Mouse (Mus musculus) myocyte (in vitro differentiated cells): ENCODE results near the gene Rrp12. TPM values are rescaled to one million over a fixed set of nuclear protein-coding genes. Genes with fewer than 3 reads are reported as not detected.

Experiments used
- H3K27me3 ChIP-seq: one replicate; pipeline ENCODE4 v1.6.1; 2011; ENCODE audit not compliant: control insufficient read depth, insufficient read depth, insufficient read length
- H3K36me3 ChIP-seq: one replicate; pipeline ENCODE4 v1.6.1; 2011; ENCODE audit not compliant: control insufficient read depth, insufficient read depth
- H3K4me2 ChIP-seq: one replicate; pipeline ENCODE4 v1.6.1; 2011; ENCODE audit warnings: low read depth, control low read depth
- H3K4me3 ChIP-seq: one replicate; pipeline ENCODE4 v1.5.1; 2011; ENCODE audit warnings: mild to moderate bottlenecking, control low read depth, moderate library complexity
- H3K79me2 ChIP-seq: one replicate; pipeline ENCODE4 v1.6.1; 2011; ENCODE audit not compliant: control insufficient read depth, insufficient read depth
- H3ac ChIP-seq: one replicate; pipeline ENCODE4 v1.6.1; 2011; ENCODE audit not compliant: control insufficient read depth, insufficient read length
- CEBPB ChIP-seq: IDR thresholded peaks from 2 replicates; pipeline ENCODE4 v1.6.1; 2011; ENCODE audit warnings: mild to moderate bottlenecking, moderate library complexity; ENCODE audit not compliant: poor library complexity, insufficient read depth, severe bottlenecking
- E2F4 ChIP-seq: IDR thresholded peaks from one replicate; pipeline ENCODE4 v1.6.1; 2011; ENCODE audit warnings: mild to moderate bottlenecking, control low read depth, moderate library complexity; ENCODE audit not compliant: insufficient read depth
- MAX ChIP-seq: IDR thresholded peaks from one replicate; pipeline ENCODE4 v1.6.1; 2011; ENCODE audit warnings: low read depth, mild to moderate bottlenecking, control low read depth
- MYOD1 ChIP-seq, 3 experiments: IDR thresholded peaks; one replicate each; pipeline ENCODE4 v1.6.1; 2011; ENCODE audit warnings: control low read depth in 2 of 3, low read depth in 2 of 3, mild to moderate bottlenecking in 2 of 3, moderate library complexity in 1 of 3; ENCODE audit not compliant: insufficient read length in 2 of 3, control insufficient read depth in 1 of 3
- MYOG ChIP-seq, 3 experiments: IDR thresholded peaks; one replicate each; pipeline ENCODE4 v1.6.1; 2011; ENCODE audit warnings: control low read depth in 2 of 3, low read depth in 2 of 3, mild to moderate bottlenecking in 2 of 3; ENCODE audit not compliant: insufficient read length in 2 of 3, control insufficient read depth in 1 of 3, insufficient read depth in 1 of 3
- POLR2A ChIP-seq: IDR thresholded peaks from one replicate; pipeline ENCODE4 v1.6.1; 2011; ENCODE audit warnings: low read depth, mild to moderate bottlenecking, control low read depth, moderate library complexity; ENCODE audit not compliant: insufficient read length
- POLR2AphosphoS2 ChIP-seq: IDR thresholded peaks from one replicate; pipeline ENCODE4 v1.6.1; 2011; ENCODE audit warnings: low read depth, control low read depth; ENCODE audit not compliant: insufficient read length
- REST ChIP-seq: IDR thresholded peaks from one replicate; pipeline ENCODE4 v1.6.1; 2011; ENCODE audit warnings: mild to moderate bottlenecking, control low read depth, moderate library complexity; ENCODE audit not compliant: insufficient read depth, insufficient read length
- SRF ChIP-seq: IDR thresholded peaks from one replicate; pipeline ENCODE4 v1.6.1; 2011; ENCODE audit warnings: low read depth; ENCODE audit not compliant: control insufficient read depth, insufficient read length
- TCF12 ChIP-seq: IDR thresholded peaks from one replicate; pipeline ENCODE4 v1.6.1; 2011; ENCODE audit warnings: mild to moderate bottlenecking, control low read depth; ENCODE audit not compliant: poor library complexity, insufficient read depth, severe bottlenecking
- TCF3 ChIP-seq: IDR thresholded peaks from one replicate; pipeline ENCODE4 v1.6.1; 2011; ENCODE audit warnings: low read depth, control low read depth; ENCODE audit not compliant: insufficient read length
- USF1 ChIP-seq: IDR thresholded peaks from one replicate; pipeline ENCODE4 v1.6.1; 2011; ENCODE audit warnings: low read depth, mild to moderate bottlenecking, control low read depth, moderate library complexity
- polyA plus RNA-seq: library from polyadenylated mRNA; unstranded; fragments of >200 nt; fragmentation: generic; extraction: Trizol; gene quantifications from one replicate; pipeline ENCODE4 v1.2.1, GENCODE M21; 2012; ENCODE audit warnings: missing spikeins

Rrp12 gene
- polyA plus RNA-seq, 1 experiment: 45.4 TPM

DNA sequence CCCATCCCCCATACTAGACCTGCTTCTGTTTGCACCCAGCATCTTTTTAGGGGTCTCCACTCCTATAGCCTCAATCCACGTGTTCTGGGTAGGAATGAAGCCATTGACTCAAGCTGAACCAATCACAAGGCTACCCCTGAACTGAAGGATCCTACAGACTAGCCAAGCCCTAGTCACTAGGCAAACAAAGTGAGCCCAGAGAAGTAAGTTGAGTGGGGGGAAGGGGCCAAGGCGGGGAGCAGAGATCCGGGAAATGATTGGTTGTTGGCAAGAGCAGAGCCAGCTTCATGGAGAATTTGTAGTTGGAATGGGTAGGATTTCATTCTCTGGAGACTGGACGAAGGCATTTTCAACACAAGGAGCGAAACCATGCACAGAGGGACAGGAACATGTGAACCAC, 79.1 kb downstream of the Rrp12 start:
- Histone ChIP-seq H3K27me3 (peaks cover 35% of the 10 kb centered on the region), H3K36me3 (no peaks in the 10 kb centered on the region), H3K4me3 (no peak overlapping the region), H3K4me2 (peak overlapping the region; percentile 30), H3K79me2 (no peaks in the 10 kb centered on the region), H3ac (no peak overlapping the region)
- TF ChIP-seq TCF12 (no peak), USF1 (no peak), REST (no peak), MYOD1 (IDR thresholded peaks at IDR 0.05; ENCODE audit: control insufficient read depth in 1 of 3, insufficient read length in 2 of 3, low read depth in 2 of 3) (no peak), POLR2A (no peak), POLR2AphosphoS2 (no peak), TCF3 (no peak), E2F4 (no peak), CEBPB (no peak), MYOG (IDR thresholded peaks at IDR 0.05; ENCODE audit: control insufficient read depth in 1 of 3, insufficient read depth in 1 of 3, insufficient read length in 2 of 3, low read depth in 2 of 3) (no peak), SRF (no peak), MAX (no peak)

DNA sequence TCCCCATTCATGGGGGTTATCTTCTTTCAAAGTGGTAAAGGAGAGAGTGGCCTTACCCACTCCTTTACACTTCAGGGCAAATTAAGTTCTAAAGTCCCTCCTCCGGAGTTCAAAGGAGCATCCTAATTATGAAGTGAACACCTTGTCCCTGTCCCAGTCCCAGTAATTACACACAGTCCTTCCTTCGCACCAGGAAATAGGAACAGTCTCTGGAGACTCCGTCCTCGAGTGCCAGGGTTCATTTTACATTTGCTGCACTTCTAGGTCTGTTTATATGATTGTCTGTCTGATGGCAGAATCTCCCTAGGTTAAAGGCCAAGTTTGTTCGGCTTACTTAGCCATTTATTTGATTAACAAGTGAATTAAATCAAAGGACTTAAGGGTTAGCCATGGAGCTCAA, 79.6 kb downstream of the Rrp12 start:
- Histone ChIP-seq H3K27me3 (peaks cover 34% of the 10 kb centered on the region), H3K36me3 (no peaks in the 10 kb centered on the region), H3ac (no peak overlapping the region), H3K4me2 (no peak overlapping the region), H3K79me2 (no peaks in the 10 kb centered on the region), H3K4me3 (no peak overlapping the region)
- no peak for TF ChIP-seq MYOG (IDR thresholded peaks at IDR 0.05; ENCODE audit: control insufficient read depth in 1 of 3, insufficient read depth in 1 of 3, insufficient read length in 2 of 3, low read depth in 2 of 3)

DNA sequence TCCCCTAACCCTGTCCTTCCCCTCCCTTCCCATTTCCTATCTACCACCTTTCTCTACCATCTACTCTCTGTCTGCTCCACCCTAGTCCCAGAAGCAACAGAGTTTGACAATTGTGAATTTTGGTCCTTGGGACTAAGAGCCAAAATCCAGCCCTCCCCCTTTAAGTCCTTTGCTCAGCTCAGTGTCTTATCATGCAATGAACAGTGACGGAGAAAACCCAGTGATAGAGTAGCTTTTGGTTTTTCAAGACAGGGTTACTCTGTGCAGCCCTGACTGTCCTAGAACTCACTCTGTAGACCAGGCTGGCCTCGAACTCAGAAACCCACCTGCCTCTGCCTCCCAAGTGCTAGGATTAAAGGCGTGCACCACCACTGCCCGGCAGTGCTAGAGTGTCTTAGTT, 82.6 kb downstream of the Rrp12 start:
- Histone ChIP-seq H3ac (no peak overlapping the region), H3K79me2 (no peaks in the 10 kb centered on the region), H3K4me2 (no peak overlapping the region), H3K36me3 (no peaks in the 10 kb centered on the region), H3K4me3 (no peak overlapping the region), H3K27me3 (peaks cover 40% of the 10 kb centered on the region)
- TF ChIP-seq TCF12 (no peak), USF1 (no peak), POLR2A (no peak), MYOD1 (IDR thresholded peaks at IDR 0.05; ENCODE audit: control insufficient read depth in 1 of 3, insufficient read length in 2 of 3, low read depth in 2 of 3) (no peak), POLR2AphosphoS2 (no peak)

Other genes starting within 250 kb of the Rrp12 start
- 0.80 TPM for gene Slit1, start 152.5 kb downstream of the Rrp12 start, polyA plus RNA-seq
- 4.4 TPM for gene Arhgap19, start 94.1 kb downstream of the Rrp12 start, polyA plus RNA-seq
- gene Frat1, start 66.2 kb downstream of the Rrp12 start, polyA plus RNA-seq: 0.19 TPM
- 0.79 TPM for gene Frat2, start 48.0 kb downstream of the Rrp12 start, polyA plus RNA-seq
- 552 TPM for gene Pgam1, start 15.8 kb upstream of the Rrp12 start, polyA plus RNA-seq
- 49.4 TPM for gene Exosc1, start 37.2 kb upstream of the Rrp12 start, polyA plus RNA-seq
- 124 TPM for gene Zdhhc16, start 37.3 kb upstream of the Rrp12 start, polyA plus RNA-seq
- 34.2 TPM for gene Mms19, start 85.0 kb upstream of the Rrp12 start, polyA plus RNA-seq
- 141 TPM for gene Ubtd1, start 85.6 kb upstream of the Rrp12 start, polyA plus RNA-seq
- gene Ankrd2, start 139.8 kb upstream of the Rrp12 start, polyA plus RNA-seq: 110 TPM
- 2.4 TPM for gene Hoga1, start 149.4 kb upstream of the Rrp12 start, polyA plus RNA-seq
- gene 4933411K16Rik, start 156.1 kb upstream of the Rrp12 start, polyA plus RNA-seq: 0.30 TPM
- 32.3 TPM for gene Morn4, start 190.2 kb upstream of the Rrp12 start, polyA plus RNA-seq
- 37.5 TPM for gene Pi4k2a, start 194.3 kb upstream of the Rrp12 start, polyA plus RNA-seq
- gene Avpi1, start 232.9 kb upstream of the Rrp12 start, polyA plus RNA-seq: 128 TPM